Comparison of ENCODE assay signal across 20 mouse cellular contexts in the genomic region with DNA sequence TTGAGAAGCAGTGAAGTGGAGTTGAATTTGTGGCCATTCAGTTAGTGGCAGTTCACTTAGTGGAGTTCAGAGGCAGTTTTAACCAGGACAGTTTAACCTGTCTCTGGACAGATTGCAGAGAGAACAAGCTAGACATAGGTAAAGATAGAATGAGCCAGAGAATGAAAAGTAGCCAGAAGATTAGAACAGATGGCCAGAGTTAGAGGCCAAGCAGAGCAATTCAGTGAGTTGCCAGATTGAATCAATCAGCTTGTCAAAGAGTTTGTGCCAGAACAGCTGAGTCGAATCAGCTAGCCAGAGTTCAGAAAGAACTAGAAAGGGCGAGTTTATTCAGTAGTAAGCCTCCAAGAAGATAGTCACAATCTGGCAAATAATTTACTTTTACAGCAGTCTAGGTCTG.
A peak's percentile ranks its signal among the peaks of the same experiment; 100 is the strongest.
DNase-seq lines count a peak whose midpoint lies in the region; ATAC-seq and TF ChIP-seq lines count a peak whose summit lies in the region.
"Had no signal": no experiment of that assay in that cellular context is flagged by ENCODE, and none has a peak within 500 bp of the region (broad histone marks: within the 10 kb centered on the region; RNA-seq: fewer than 3 reads in every experiment).

No protein-coding gene starts in this region.

- no peak overlapping the region for H3K4me3 ChIP-seq in forebrain, postnatal 0 days (ENCODE audit: low read depth, low read length)
- H3K4me3 ChIP-seq in forebrain, embryonic 13.5 days: no peak overlapping the region
- no peak overlapping the region for H3K4me3 ChIP-seq in hindbrain, postnatal 0 days (ENCODE audit: low read length)
- no peak overlapping the region for H3K4me3 ChIP-seq in hindbrain, embryonic 11.5 days (ENCODE audit: low read depth, low read length)
- H3K4me3 ChIP-seq in lung, embryonic 14.5 days (ENCODE audit: low read depth, low read length): no peak overlapping the region
- H3K4me3 ChIP-seq in embryonic facial prominence, embryonic 11.5 days (ENCODE audit: low read depth, low read length): no peak overlapping the region
- H3K4me3 ChIP-seq: erythroblast, embryonic 14.5 days; midbrain, embryonic 12.5 days; myocyte; neural tube, embryonic 15.5 days had no signal

- H3K4me2 ChIP-seq in forebrain, postnatal 0 days (ENCODE audit: low read depth): no peak overlapping the region
- H3K4me2 ChIP-seq in forebrain, embryonic 13.5 days: no peak overlapping the region
- H3K4me2 ChIP-seq in hindbrain, postnatal 0 days (ENCODE audit: low read depth, low read length): no peak overlapping the region
- H3K4me2 ChIP-seq in hindbrain, embryonic 11.5 days (replicated peaks; ENCODE audit: low read depth, low read length): no peak overlapping the region
- H3K4me2 ChIP-seq in lung, embryonic 14.5 days: no peak overlapping the region
- no peak overlapping the region for H3K4me2 ChIP-seq in embryonic facial prominence, embryonic 11.5 days (ENCODE audit: low read depth, low read length)
- H3K4me2 ChIP-seq: midbrain, embryonic 12.5 days; neural tube, embryonic 15.5 days had no signal

- WGBS in forebrain, postnatal 0 days: 41% methylated on average over 2 of the region's 2 CpGs
- 66% methylated on average over 2 of the region's 2 CpGs for WGBS in forebrain, embryonic 13.5 days
- 32% methylated on average over 2 of the region's 2 CpGs for WGBS in hindbrain, postnatal 0 days
- 69% methylated on average over 2 of the region's 2 CpGs for WGBS in hindbrain, embryonic 11.5 days
- WGBS in lung, embryonic 14.5 days: 33% methylated on average over 2 of the region's 2 CpGs
- 43% methylated on average over 2 of the region's 2 CpGs for WGBS in embryonic facial prominence, embryonic 11.5 days

- no peak for TF ChIP-seq CTCF in forebrain, postnatal 0 days (IDR thresholded peaks at IDR 0.05; ENCODE audit: low read depth)
- no peak for TF ChIP-seq CTCF in hindbrain, postnatal 0 days (IDR thresholded peaks at IDR 0.05; ENCODE audit: low read depth)
- no peak for TF ChIP-seq CTCF in lung, embryonic 14.5 days (IDR thresholded peaks at IDR 0.05; ENCODE audit: low read depth)

- H3K9ac ChIP-seq in forebrain, postnatal 0 days: no peak overlapping the region
- H3K9ac ChIP-seq in forebrain, embryonic 13.5 days: no peak overlapping the region
- no peak overlapping the region for H3K9ac ChIP-seq in hindbrain, postnatal 0 days (replicated peaks; ENCODE audit: low read length)
- no peak overlapping the region for H3K9ac ChIP-seq in hindbrain, embryonic 11.5 days (ENCODE audit: low read depth, low read length)
- no peak overlapping the region for H3K9ac ChIP-seq in lung, embryonic 14.5 days
- no peak overlapping the region for H3K9ac ChIP-seq in embryonic facial prominence, embryonic 11.5 days (replicated peaks; ENCODE audit: low read length)
- H3K9ac ChIP-seq: midbrain, embryonic 12.5 days; neural tube, embryonic 15.5 days had no signal

- no peaks in the 10 kb centered on the region for H3K4me1 ChIP-seq in forebrain, postnatal 0 days (ENCODE audit: insufficient read depth)
- no peaks in the 10 kb centered on the region for H3K4me1 ChIP-seq in forebrain, embryonic 13.5 days
- no peaks in the 10 kb centered on the region for H3K4me1 ChIP-seq in hindbrain, postnatal 0 days (ENCODE audit: insufficient read depth, low read length)
- H3K4me1 ChIP-seq in hindbrain, embryonic 11.5 days (replicated peaks; ENCODE audit: control insufficient read depth, insufficient read depth, low read length): no peaks in the 10 kb centered on the region
- no peaks in the 10 kb centered on the region for H3K4me1 ChIP-seq in lung, embryonic 14.5 days (ENCODE audit: insufficient read depth)
- no peaks in the 10 kb centered on the region for H3K4me1 ChIP-seq in embryonic facial prominence, embryonic 11.5 days (ENCODE audit: control insufficient read depth, insufficient read depth, low read length)
- H3K4me1 ChIP-seq: midbrain, embryonic 12.5 days; neural tube, embryonic 15.5 days had no signal

- no peaks in the 10 kb centered on the region for H3K36me3 ChIP-seq in forebrain, postnatal 0 days (ENCODE audit: insufficient read depth)
- no peaks in the 10 kb centered on the region for H3K36me3 ChIP-seq in forebrain, embryonic 13.5 days (ENCODE audit: poor library complexity, severe bottlenecking)
- H3K36me3 ChIP-seq in hindbrain, postnatal 0 days (ENCODE audit: insufficient read depth, low read length): no peaks in the 10 kb centered on the region
- no peaks in the 10 kb centered on the region for H3K36me3 ChIP-seq in hindbrain, embryonic 11.5 days (ENCODE audit: control insufficient read depth, insufficient read depth, low read length)
- no peaks in the 10 kb centered on the region for H3K36me3 ChIP-seq in lung, embryonic 14.5 days (ENCODE audit: insufficient read depth)
- no peaks in the 10 kb centered on the region for H3K36me3 ChIP-seq in embryonic facial prominence, embryonic 11.5 days (replicated peaks; ENCODE audit: control insufficient read depth, insufficient read depth, low read depth, low read length)
- H3K36me3 ChIP-seq: midbrain, embryonic 12.5 days; neural tube, embryonic 15.5 days had no signal

- no peaks in the 10 kb centered on the region for H3K27me3 ChIP-seq in forebrain, postnatal 0 days (ENCODE audit: insufficient read depth, low read length)
- no peaks in the 10 kb centered on the region for H3K27me3 ChIP-seq in forebrain, embryonic 13.5 days
- H3K27me3 ChIP-seq in hindbrain, postnatal 0 days (ENCODE audit: insufficient read depth, low read length): no peaks in the 10 kb centered on the region
- H3K27me3 ChIP-seq in hindbrain, embryonic 11.5 days (ENCODE audit: control insufficient read depth, insufficient read depth, low read length): no peaks in the 10 kb centered on the region
- H3K27me3 ChIP-seq in lung, embryonic 14.5 days (ENCODE audit: insufficient read depth, low read length): no peaks in the 10 kb centered on the region
- no peaks in the 10 kb centered on the region for H3K27me3 ChIP-seq in embryonic facial prominence, embryonic 11.5 days (ENCODE audit: control insufficient read depth, insufficient read depth, low read length)
- H3K27me3 ChIP-seq: midbrain, embryonic 12.5 days; neural tube, embryonic 15.5 days; Patski had no signal

- H3K9me3 ChIP-seq in forebrain, postnatal 0 days (ENCODE audit: low read length): no peaks in the 10 kb centered on the region
- no peaks in the 10 kb centered on the region for H3K9me3 ChIP-seq in forebrain, embryonic 13.5 days (replicated peaks)
- no peaks in the 10 kb centered on the region for H3K9me3 ChIP-seq in hindbrain, postnatal 0 days (ENCODE audit: low read length)
- H3K9me3 ChIP-seq in hindbrain, embryonic 11.5 days (ENCODE audit: control insufficient read depth, low read length): no peaks in the 10 kb centered on the region
- no peaks in the 10 kb centered on the region for H3K9me3 ChIP-seq in lung, embryonic 14.5 days (ENCODE audit: low read depth, low read length)
- no peaks in the 10 kb centered on the region for H3K9me3 ChIP-seq in embryonic facial prominence, embryonic 11.5 days (replicated peaks; ENCODE audit: control insufficient read depth, low read length)
- H3K9me3 ChIP-seq: midbrain, embryonic 12.5 days; neural tube, embryonic 15.5 days had no signal

- ATAC-seq in forebrain, postnatal 0 days: peak; percentile 25; the same call in 1 of the 2 replicates
- no peak for ATAC-seq in forebrain, embryonic 13.5 days
- peak; percentile 58 for ATAC-seq in hindbrain, postnatal 0 days
- ATAC-seq in hindbrain, embryonic 11.5 days (ENCODE audit: low FRiP score): no peak
- ATAC-seq in lung, embryonic 14.5 days (ENCODE audit: insufficient read depth): no peak
- no peak for ATAC-seq in embryonic facial prominence, embryonic 11.5 days (replicated peaks; ENCODE audit: insufficient number of reproducible peaks, low FRiP score, low TSS enrichment, low read depth)
- ATAC-seq: activated CD4-positive, CD25-positive, alpha-beta regulatory T cell, adult 4 months; Patski had no signal

- H3K27ac ChIP-seq in forebrain, postnatal 0 days (ENCODE audit: low read depth, low read length): no peak overlapping the region
- H3K27ac ChIP-seq in forebrain, embryonic 13.5 days: no peak overlapping the region
- H3K27ac ChIP-seq in hindbrain, postnatal 0 days: no peak overlapping the region
- no peak overlapping the region for H3K27ac ChIP-seq in hindbrain, embryonic 11.5 days (ENCODE audit: low read depth, low read length)
- no peak overlapping the region for H3K27ac ChIP-seq in lung, embryonic 14.5 days (ENCODE audit: low read depth)
- H3K27ac ChIP-seq in embryonic facial prominence, embryonic 11.5 days (replicated peaks; ENCODE audit: low read depth, low read length): no peak overlapping the region
- H3K27ac ChIP-seq: midbrain, embryonic 12.5 days; neural tube, embryonic 15.5 days had no signal

- no peak for DNase-seq in forebrain, postnatal 0 days
- peak; percentile 56 for DNase-seq in hindbrain, postnatal 0 days (ENCODE audit: low spot score)
- DNase-seq in hindbrain, embryonic 11.5 days (ENCODE audit: low spot score): no peak
- DNase-seq in lung, embryonic 14.5 days: peak; percentile 2
- DNase-seq in lung, postnatal 10 days: no peak
- peak; percentile 67 for DNase-seq in embryonic facial prominence, embryonic 11.5 days (ENCODE audit: low spot score)
- DNase-seq in gastrocnemius, postnatal 25 days: no peak
- DNase-seq: adrenal gland, postnatal 14 days; B cell, adult 2 months; cerebellum, adult 2 months; gastrocnemius, postnatal 36 days; right cerebral cortex, postnatal 4 days; thymus, postnatal 25 days had no signal

Comparison
In these comparisons a context has a peak if more than half of its experiments do, and no peak if none do; other contexts are left out.
1. ATAC-seq: peak in forebrain, postnatal 0 days (single experiment) and hindbrain, postnatal 0 days (single experiment); none in forebrain, embryonic 13.5 days (single experiment), hindbrain, embryonic 11.5 days (single experiment), lung, embryonic 14.5 days (single experiment) and embryonic facial prominence, embryonic 11.5 days (single experiment).
2. DNase-seq: peak in hindbrain, postnatal 0 days (single experiment), lung, embryonic 14.5 days (single experiment) and embryonic facial prominence, embryonic 11.5 days (single experiment); none in forebrain, postnatal 0 days (single experiment), hindbrain, embryonic 11.5 days (single experiment), lung, postnatal 10 days (single experiment) and gastrocnemius, postnatal 25 days (single experiment).